Mouse (Mus musculus): Measurements from ENCODE around the gene Gigyf1. TPM values are rescaled to one million over a fixed set of nuclear protein-coding genes. Genes with fewer than 3 reads are reported as not detected.

Gigyf1 gene
- polyA plus RNA-seq, 1 experiment, result 80.1 TPM

DNA sequence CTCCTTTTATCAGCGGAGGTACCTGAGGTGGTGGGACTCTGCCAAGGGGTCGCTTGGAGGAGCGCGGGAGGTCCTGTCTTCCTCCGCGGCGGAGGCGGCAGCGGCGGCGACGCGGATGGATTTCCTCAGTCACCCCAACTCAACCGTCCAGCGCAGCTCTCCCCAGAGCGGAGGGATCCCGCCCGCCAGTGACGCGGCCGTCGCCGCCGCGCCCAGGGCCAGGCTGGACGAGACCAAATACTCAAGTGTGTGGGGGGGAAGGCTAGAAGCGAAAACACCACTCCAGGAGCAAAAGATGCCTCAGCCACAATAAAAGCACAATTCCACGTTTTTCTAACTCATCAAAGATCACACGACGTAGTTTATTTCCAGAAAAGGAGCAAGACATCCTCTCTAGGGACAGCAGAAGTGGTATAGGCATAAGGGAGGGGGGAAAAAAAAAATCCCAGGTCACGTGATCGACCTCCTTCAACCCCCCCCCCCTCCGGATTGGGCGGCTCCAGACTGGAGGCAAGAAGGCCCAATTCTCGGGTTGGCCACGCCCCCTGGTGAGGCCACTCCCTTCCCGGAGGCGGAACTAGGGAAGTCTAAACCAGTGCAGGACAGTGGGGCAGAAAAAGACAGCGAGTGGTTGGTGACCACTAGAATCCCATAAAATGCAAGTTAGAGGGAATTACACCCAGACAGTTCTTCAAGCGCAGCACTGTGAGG is 14.9 kb downstream of the Gigyf1 start, which contains the start of the genes Epo and Gnb2:
Gene Epo (minus strand): TSS at position 126 of the 711 bp plus-strand sequence.
Gene Gnb2 (minus strand): TSS at position 394 of the 711 bp plus-strand sequence.
- WGBS, result under 1% methylated on average over 40 of the region's 40 CpGs
- TF ChIP-seq CTCF (IDR thresholded peaks at IDR 0.05; ENCODE audit: control insufficient read depth, insufficient read depth, low read length), result no peak
- TF ChIP-seq POLR2A (IDR thresholded peaks at IDR 0.05; ENCODE audit: borderline replicate concordance, control insufficient read depth, low read depth, low read length), result peak; percentile 96
- H3K4me1 ChIP-seq (ENCODE audit: control insufficient read depth, insufficient read depth, low read length), result no peaks in the 10 kb centered on the region; the same call in 1 of the 2 replicates
- peak within 1 kb of the TSS; percentile 98 for H3K27ac ChIP-seq (ENCODE audit: control insufficient read depth, insufficient read depth, low read depth, low read length, poor library complexity)
- H3K4me3 ChIP-seq (replicated peaks; ENCODE audit: control insufficient read depth, low read depth, low read length), result peak within 1 kb of the TSS; percentile 75

DNA sequence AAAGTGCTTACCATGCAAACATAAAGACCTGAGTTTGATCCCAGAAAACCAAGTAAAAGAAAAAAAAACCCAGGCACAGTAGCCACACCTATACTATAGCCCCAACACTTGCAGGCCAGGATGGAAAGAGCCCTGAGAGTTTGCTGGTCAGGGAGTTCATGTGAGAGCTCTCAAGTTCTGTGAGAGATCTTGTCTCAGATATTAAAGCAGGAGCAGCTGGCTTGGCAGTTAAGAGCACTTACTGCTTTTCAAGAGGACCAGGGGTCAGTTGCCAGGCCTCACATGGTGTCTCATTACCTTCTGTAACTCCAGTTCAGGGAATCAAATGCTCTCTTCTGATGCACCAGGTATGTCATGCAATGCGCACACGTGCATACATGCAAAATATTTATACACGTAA is 16.4 kb downstream of the Gigyf1 start:
- TF ChIP-seq POLR2A (IDR thresholded peaks at IDR 0.05; ENCODE audit: borderline replicate concordance, control insufficient read depth, low read depth, low read length), result no peak
- no peak for TF ChIP-seq CTCF (IDR thresholded peaks at IDR 0.05; ENCODE audit: control insufficient read depth, insufficient read depth, low read length)
- Histone ChIP-seq H3K4me3 (replicated peaks; ENCODE audit: control insufficient read depth, low read depth, low read length) (no peak overlapping the region), H3K27ac (ENCODE audit: control insufficient read depth, insufficient read depth, low read depth, low read length, poor library complexity) (0 out of 2 replicates have a peak overlapping the region, but pooled peaks have one; percentile 9), H3K4me1 (ENCODE audit: control insufficient read depth, insufficient read depth, low read length) (no peaks in the 10 kb centered on the region; the same call in 1 of the 2 replicates)
- 75% methylated on average over 3 of the region's 3 CpGs for WGBS

DNA sequence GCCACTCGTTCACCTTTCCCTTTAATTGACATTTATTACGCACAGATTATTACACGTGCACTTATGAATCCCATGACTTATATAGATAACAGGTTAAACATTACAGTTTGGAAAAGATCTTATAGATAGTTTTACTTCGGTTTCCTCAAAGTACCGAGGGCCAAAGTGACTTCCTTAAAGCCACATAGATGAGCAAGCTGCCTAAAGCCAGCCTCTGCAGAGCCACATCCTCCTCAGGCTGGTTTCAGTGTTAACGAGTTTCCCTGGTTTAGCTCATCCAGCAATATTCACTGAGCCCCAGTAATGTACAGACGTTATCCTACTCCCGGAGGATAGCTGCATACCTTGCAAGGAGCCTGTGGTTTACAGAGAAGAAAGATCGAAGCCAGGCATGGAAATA is 17.0 kb downstream of the Gigyf1 start:
- Histone ChIP-seq H3K27ac (ENCODE audit: control insufficient read depth, insufficient read depth, low read depth, low read length, poor library complexity) (no peak overlapping the region), H3K4me1 (ENCODE audit: control insufficient read depth, insufficient read depth, low read length) (no peaks in the 10 kb centered on the region), H3K4me3 (replicated peaks; ENCODE audit: control insufficient read depth, low read depth, low read length) (no peak overlapping the region)
- no peak for TF ChIP-seq CTCF (IDR thresholded peaks at IDR 0.05; ENCODE audit: control insufficient read depth, insufficient read depth, low read length)
- no peak for TF ChIP-seq POLR2A (IDR thresholded peaks at IDR 0.05; ENCODE audit: borderline replicate concordance, control insufficient read depth, low read depth, low read length)
- 30% methylated on average over 9 of the region's 9 CpGs for WGBS

DNA sequence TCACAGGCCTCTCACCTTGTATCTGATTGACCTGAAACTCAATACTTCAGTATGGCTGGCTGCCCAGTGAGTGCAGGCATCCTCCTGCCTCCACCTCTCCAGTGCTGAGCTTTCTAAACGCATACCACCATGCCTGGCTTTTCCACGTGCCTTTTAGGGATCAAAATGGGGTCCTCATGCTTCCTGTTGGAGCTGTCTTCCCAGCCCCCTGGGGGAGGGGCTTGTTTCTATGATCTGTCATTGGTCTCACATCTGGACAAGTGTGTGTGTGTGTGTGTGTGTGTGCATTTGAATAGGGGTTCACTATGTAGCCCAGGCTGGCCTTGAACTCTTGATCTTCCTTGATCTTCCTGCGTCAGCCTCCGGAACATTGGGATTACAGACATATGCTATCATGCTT is 19.1 kb downstream of the Gigyf1 start:
- no peak overlapping the region for H3K4me3 ChIP-seq (replicated peaks; ENCODE audit: control insufficient read depth, low read depth, low read length)
- 74% methylated on average over 4 of the region's 4 CpGs for WGBS
- H3K4me1 ChIP-seq (ENCODE audit: control insufficient read depth, insufficient read depth, low read length), result no peaks in the 10 kb centered on the region
- TF ChIP-seq POLR2A (IDR thresholded peaks at IDR 0.05; ENCODE audit: borderline replicate concordance, control insufficient read depth, low read depth, low read length), result no peak
- no peak for TF ChIP-seq CTCF (IDR thresholded peaks at IDR 0.05; ENCODE audit: control insufficient read depth, insufficient read depth, low read length)
- no peak overlapping the region for H3K27ac ChIP-seq (ENCODE audit: control insufficient read depth, insufficient read depth, low read depth, low read length, poor library complexity)

DNA sequence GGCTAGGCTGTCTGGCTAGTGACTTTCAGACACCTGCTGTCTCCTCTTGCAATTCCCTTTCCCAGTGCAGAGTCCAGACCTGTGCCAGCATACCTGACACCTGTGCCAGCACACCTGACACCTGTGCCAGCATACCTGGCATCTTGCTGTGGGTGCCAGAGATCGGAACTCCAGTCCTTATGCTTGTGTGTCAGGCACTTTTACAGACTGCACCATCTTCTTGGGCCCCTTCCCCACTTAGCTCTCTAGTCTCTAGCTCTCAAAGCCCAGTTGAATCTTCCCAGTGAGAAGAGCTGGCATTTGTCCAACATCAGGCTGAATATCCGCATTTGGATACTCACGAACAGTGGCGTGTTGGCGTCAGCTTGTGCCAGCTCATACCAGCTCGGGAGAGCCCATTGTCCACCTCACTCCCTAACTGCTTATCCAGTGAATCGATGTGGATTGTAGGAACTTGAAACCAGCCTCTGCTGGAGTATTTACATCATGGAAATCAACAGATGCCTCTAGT is 21.0 kb downstream of the Gigyf1 start:
- Histone ChIP-seq H3K4me3 (replicated peaks; ENCODE audit: control insufficient read depth, low read depth, low read length) (no peak overlapping the region), H3K4me1 (ENCODE audit: control insufficient read depth, insufficient read depth, low read length) (no peaks in the 10 kb centered on the region), H3K27ac (ENCODE audit: control insufficient read depth, insufficient read depth, low read depth, low read length, poor library complexity) (no peak overlapping the region)
- 81% methylated on average over 7 of the region's 7 CpGs for WGBS
- TF ChIP-seq CTCF (IDR thresholded peaks at IDR 0.05; ENCODE audit: control insufficient read depth, insufficient read depth, low read length), result no peak
- TF ChIP-seq POLR2A (IDR thresholded peaks at IDR 0.05; ENCODE audit: borderline replicate concordance, control insufficient read depth, low read depth, low read length), result no peak

DNA sequence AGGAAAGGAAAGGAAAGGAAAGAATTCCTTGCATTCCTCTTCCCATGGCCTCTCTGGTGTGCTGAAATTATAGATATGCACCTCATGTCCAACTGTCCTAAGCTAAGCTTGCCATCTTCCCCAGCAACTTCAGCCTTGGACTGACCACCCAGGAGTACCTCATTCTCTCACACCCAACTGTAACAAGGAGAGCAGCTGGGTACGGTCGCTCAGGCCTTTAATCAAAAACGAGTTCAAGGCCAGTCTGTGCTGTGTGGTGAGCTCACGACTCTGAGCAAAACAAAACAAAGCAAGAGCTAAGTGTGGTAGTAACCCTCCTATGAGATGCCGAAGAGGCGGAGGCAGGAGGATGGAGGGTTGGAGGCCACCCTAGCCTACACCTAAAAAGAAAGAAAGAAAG is 22.6 kb downstream of the Gigyf1 start:
- Histone ChIP-seq H3K27ac (ENCODE audit: control insufficient read depth, insufficient read depth, low read depth, low read length, poor library complexity) (no peak overlapping the region), H3K4me3 (replicated peaks; ENCODE audit: control insufficient read depth, low read depth, low read length) (no peak overlapping the region), H3K4me1 (ENCODE audit: control insufficient read depth, insufficient read depth, low read length) (no peaks in the 10 kb centered on the region)
- WGBS, result 85% methylated on average over 6 of the region's 6 CpGs
- no peak for TF ChIP-seq POLR2A (IDR thresholded peaks at IDR 0.05; ENCODE audit: borderline replicate concordance, control insufficient read depth, low read depth, low read length)

DNA sequence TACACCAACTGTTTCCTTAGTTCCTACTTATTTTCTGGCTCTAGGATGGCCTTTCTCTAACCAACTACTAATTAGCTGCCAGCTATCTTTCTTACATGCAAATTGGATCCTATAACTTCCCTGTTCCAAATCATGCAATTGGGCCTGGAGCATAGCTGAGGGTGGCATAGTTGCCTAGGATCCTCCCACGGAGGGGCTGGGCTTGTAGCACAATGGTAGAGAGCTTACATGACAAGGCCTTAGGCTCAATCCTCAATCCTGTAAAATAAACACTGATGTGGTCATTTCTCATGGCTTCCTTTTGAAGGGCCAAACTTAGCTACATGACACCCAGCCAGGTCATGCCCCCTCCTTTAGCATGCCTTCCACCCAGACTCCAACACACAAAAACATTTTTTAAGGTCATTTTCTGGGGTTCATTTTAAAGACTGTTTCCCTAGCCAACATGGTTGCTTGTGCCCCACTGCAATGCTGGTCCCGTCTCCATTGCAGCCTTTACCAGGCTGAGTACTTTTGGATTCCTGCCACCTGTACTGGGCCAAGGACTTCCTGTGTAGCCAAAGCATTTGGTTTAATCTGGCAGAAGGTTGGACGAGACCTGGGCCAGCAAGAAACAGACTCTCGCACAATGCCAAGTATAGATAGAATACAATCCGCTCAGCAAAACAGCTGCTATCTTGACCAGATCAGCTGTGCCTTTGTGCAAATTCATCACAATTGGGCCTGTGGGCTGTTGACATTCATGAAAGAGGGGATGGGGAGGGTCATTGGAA is 23.6 kb downstream of the Gigyf1 start:
- H3K4me3 ChIP-seq (replicated peaks; ENCODE audit: control insufficient read depth, low read depth, low read length), result no peak overlapping the region
- TF ChIP-seq POLR2A (IDR thresholded peaks at IDR 0.05; ENCODE audit: borderline replicate concordance, control insufficient read depth, low read depth, low read length) (no peak), CTCF (IDR thresholded peaks at IDR 0.05; ENCODE audit: control insufficient read depth, insufficient read depth, low read length) (no peak)

DNA sequence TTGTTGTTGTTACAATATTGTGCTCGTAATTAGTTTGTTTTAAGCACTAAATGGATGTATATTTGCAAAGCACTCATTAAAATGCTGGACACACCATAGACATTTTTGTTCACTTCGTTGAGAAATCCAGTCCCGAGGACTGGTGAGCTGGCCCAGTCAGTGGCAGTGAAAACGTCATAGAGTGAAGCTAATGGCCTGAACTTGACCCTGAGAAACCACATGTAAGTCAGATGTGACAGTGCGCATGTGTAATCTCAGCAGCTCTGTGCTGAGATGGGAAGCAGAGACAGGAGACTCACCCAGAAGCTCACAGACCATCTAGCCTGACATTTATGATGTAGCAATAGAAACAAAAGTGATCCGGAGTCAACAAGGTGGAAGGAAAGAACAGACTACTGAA is 26.6 kb downstream of the Gigyf1 start:
- Histone ChIP-seq H3K4me3 (replicated peaks; ENCODE audit: control insufficient read depth, low read depth, low read length) (no peak overlapping the region), H3K27ac (ENCODE audit: control insufficient read depth, insufficient read depth, low read depth, low read length, poor library complexity) (no peak overlapping the region), H3K4me1 (ENCODE audit: control insufficient read depth, insufficient read depth, low read length) (no peaks in the 10 kb centered on the region)
- 73% methylated on average over 6 of the region's 6 CpGs for WGBS
- TF ChIP-seq POLR2A (IDR thresholded peaks at IDR 0.05; ENCODE audit: borderline replicate concordance, control insufficient read depth, low read depth, low read length), result no peak
- no peak for TF ChIP-seq CTCF (IDR thresholded peaks at IDR 0.05; ENCODE audit: control insufficient read depth, insufficient read depth, low read length)

More for the DNA sequence above, 23.6 kb downstream of the Gigyf1 start:
- no peaks in the 10 kb centered on the region for H3K4me1 ChIP-seq (ENCODE audit: control insufficient read depth, insufficient read depth, low read length)
- H3K27ac ChIP-seq (ENCODE audit: control insufficient read depth, insufficient read depth, low read depth, low read length, poor library complexity), result no peak overlapping the region
- 41% methylated on average over 5 of the region's 5 CpGs for WGBS
